Mouse (Mus musculus) CD4-positive, CD25-positive, alpha-beta regulatory T cell, adult 2 months (primary cell): Measurements from ENCODE around the gene Cela1.
A peak's percentile ranks its signal among the peaks of the same experiment; 100 is the strongest.

ENCODE experiments used
- DNase-seq: peaks from one replicate; pipeline ENCODE4 v3.0.0-alpha.2; 2012; ENCODE audit warnings: low read depth, low spot score

Gene Cela1

GRCm38 (mm10) chr15:100670833-100671232 is 16.9 kb downstream of the Cela1 start:
- no peak for DNase-seq

- peak; percentile 78 for DNase-seq
Observed at GRCm38 (mm10) chr15:100670004-100670403, 17.7 kb downstream of the Cela1 start.

GRCm38 (mm10) chr15:100669337-100669736 is 18.4 kb downstream of the Cela1 start, which contains the start of gene Bin2:
Gene Bin2, minus strand, starts transcription at chr15:100669553.
- DNase-seq = peak; percentile 90

DNA sequence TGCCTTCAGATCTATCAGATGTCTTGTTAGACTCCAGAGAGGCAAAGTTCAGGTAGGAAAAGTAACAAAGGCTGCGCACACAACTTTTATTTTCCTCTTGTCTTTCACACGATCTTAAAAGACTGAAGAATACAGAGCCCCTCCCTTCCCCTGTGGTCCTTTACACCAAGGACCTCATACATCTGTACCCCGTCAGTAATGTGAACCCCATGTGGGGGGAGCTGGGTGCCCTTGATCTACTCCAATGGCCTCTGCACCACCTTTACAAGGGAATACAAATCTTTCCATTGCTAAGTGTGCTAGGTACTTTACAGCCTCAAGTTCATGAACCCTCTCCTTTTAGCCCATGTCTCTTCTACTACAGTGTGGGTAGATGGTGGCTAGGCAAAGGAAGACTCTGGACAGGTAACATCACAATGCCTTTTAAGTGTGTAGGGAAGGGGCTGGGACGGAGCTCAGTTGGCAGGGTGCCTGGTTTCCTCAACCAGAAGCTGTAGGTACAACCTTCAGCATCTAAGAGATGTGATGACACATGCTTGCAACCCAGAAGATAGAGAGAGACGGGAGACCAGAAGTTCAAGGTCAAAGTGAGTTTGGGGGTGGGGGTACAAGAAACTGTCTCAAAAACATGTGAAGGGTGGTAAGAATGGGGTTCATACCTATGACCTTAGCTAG is 19.7 kb downstream of the Cela1 start:
- DNase-seq = peak; percentile 66

- DNase-seq = no peak
Observed at GRCm38 (mm10) chr15:100667420-100667819, 20.3 kb downstream of the Cela1 start.

DNA sequence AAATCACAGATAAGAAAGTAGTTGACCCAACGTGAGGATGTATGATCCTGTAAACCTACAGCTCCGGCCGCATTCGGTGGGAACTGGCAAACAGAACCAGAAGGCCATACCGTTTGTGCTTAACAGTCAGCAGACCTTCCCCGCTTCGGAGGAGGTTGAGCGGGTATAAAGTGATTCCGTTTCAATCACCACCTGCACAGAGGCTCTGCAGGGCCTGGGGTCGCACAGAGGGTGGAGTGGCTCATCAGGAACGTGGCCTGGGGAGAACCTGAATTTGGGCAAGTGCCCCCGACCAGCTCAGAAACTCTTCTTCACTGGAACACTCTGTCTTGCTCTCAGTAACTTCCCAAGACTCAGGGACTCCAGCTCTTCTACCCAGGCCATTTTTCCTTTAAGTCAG is 20.9 kb downstream of the Cela1 start:
- DNase-seq = peak; percentile 26

- peak; percentile 39 for DNase-seq
Observed at GRCm38 (mm10) chr15:100666219-100666696, 21.5 kb downstream of the Cela1 start.

DNA sequence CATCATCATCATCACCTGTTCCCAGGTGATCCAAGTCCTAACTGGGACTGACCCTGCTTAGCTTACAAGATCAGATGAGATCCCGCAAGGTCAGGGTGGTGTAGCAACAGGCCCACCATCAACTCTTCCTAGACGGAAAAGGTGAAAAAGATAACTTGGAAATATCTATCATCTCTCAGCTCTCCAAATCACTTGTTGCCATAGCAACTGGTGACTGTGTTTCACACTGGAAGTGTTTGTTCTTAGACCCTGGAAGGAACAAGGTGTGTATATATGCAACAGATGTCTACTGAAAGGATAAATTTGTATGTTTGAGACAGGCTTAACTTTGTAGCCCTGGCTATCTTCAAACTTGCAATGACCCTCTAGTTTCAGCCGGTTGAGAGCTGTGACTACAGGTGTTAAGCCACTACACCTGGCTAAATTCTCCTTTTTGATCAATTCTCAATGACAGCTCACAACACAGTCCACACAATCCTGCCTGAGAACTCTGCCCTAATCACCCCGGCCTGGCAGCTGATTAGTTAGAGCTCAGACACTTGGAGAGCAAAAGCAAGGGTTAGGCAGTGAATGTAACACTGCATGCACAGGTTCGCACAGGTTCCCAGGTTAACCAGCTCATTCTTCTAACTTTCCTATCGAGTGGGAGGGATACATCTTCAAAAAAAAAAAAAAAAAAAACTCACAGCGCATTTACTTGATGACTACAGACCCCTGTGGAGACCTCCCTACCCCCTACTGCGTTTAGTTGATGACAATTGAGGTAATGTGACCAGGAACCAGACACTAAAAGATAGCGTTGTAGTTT is 22.1 kb downstream of the Cela1 start:
- DNase-seq = peak; percentile 65

GRCm38 (mm10) chr15:100664813-100665274 is 22.9 kb downstream of the Cela1 start:
- peak; percentile 81 for DNase-seq

- no peak for DNase-seq
Observed at GRCm38 (mm10) chr15:100660805-100661204, 26.9 kb downstream of the Cela1 start.

DNA sequence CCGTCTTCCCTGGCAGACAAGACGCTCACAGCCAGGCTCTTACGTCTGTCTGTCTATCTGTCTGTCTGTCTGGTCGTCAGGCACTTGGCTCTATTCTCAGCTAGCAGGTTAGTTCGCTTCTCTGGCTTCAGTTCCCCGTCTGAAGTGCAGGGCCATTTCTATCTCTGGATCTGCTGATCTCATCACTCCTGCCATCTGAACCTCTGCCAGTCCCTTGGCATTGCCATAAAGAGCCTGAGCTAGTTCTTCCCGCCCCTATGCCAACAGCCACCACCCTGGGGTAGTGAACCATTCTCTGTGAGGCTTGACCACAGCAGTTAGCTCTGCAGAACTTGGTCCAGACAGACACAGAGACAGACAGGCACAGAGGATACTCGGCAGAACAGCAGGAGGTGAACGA is 27.4 kb downstream of the Cela1 start:
- DNase-seq = no peak

- DNase-seq = no peak
Observed at GRCm38 (mm10) chr15:100655201-100655600, 32.5 kb downstream of the Cela1 start.

- no peak for DNase-seq
Observed at GRCm38 (mm10) chr15:100654271-100654670, 33.5 kb downstream of the Cela1 start.

- DNase-seq = no peak
Observed at GRCm38 (mm10) chr15:100651610-100652009, 36.1 kb downstream of the Cela1 start.

DNA sequence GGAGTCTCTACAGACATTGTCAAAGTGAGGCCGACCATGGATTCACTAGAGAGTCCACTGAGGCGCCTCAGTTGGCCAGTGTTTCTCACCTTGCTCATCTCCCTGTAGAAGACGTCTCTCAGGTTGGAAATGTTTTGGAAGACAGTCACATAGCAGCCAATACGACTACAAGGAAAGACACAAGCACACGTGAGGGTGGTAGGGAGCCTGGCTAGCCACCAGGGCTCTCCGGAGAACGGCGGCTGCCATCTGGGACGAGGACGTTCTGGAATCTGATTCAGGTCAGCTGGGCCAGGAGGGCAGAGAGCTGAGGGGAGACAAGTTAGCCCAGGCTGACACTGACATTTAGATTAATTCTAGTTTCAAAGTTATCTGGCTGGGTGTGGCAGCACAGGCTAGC is 37.6 kb downstream of the Cela1 start:
- DNase-seq = no peak

- DNase-seq = no peak
Observed at GRCm38 (mm10) chr15:100646161-100646560, 41.6 kb downstream of the Cela1 start.

- DNase-seq = no peak
Observed at GRCm38 (mm10) chr15:100642451-100642850, 45.3 kb downstream of the Cela1 start.

- DNase-seq = no peak
Observed at GRCm38 (mm10) chr15:100641226-100641810, 46.4 kb downstream of the Cela1 start.

- no peak for DNase-seq
Observed at GRCm38 (mm10) chr15:100639972-100640750, 47.6 kb downstream of the Cela1 start.

DNA sequence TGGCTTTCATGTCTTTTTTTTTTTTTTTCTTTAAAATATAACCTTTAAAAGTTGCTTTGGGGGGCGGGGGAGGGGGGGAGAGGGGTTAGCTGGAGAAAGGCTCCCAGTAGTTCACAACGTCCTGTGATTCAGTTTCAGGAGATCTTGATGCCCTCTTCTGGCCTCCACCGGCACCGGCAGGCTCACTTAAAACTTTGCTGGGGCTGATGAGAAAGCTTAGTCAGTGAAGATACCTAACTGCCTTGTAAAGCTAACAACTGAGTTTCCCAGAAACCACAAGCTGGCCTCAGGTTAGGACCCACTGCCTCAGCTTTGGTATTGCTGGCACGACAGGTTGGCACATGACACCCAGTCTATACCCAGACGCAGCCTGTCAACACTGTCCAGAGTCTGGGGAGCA is 50.1 kb downstream of the Cela1 start:
- peak; percentile 72 for DNase-seq

DNA sequence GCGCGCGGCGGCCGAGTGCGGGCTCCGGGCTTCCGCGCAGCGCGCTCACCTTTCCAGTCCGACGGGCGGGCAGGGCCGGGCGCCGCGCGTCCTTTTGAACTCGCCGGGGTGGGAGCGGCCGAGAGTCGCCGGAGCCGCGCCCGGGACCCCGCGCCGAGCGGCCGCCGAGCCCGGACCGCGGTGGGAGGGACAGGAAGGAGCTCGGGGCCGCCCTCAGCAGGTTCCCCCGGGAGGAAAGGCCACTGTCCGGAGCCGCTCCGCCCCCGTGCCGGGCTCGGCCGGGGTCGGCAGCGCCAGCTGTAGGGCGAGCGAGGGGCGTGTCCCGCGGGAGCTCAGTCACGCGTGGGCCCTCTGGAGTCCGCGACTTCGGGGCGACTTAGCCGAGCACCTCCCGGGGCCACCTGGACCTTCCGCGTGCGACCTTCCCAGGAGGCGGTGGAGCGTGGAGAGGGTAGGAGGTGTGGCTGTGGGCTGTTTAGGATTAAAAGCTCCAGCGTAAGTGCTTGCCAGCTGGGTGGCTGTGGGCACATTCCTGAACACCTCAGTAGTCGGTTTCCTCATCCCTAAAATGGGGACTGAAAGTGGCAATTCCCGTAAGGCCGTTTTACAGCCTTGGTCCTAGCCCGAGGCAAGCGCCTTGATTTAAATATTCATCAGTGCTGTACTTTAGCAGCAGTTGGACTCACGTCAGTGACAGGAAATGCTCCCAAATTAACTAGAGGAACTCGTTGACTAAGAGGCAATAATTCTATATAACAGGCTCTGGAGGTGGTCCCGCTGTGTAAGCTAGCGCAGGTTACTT is 50.8 kb downstream of the Cela1 start, which contains the start of gene Smagp:
Smagp (minus strand) TSS at position 241 of the 802 bp plus-strand sequence.
- DNase-seq = peak; percentile 44
